Mouse (Mus musculus): ENCODE measurements around the gene Smim14.

GRCm38 (mm10) chr5:65549677-65550076, 12.7 kb upstream of the Smim14 start:
- TF ChIP-seq CTCF (IDR thresholded peaks at IDR 0.05; ENCODE audit: borderline replicate concordance, insufficient read depth, low read depth, low read length) (no peak), POLR2A (IDR thresholded peaks at IDR 0.05; ENCODE audit: borderline replicate concordance, insufficient read depth, low read length) (no peak)

Data from cerebellum, adult 2 months (tissue).